Mouse (Mus musculus) hindbrain, embryonic 13.5 days (tissue): ENCODE results near the gene Tmc3. TPM values are rescaled to one million over a fixed set of nuclear protein-coding genes. Genes with fewer than 3 reads are reported as not detected.
A peak's percentile ranks its signal among the peaks of the same experiment; 100 is the strongest.

Source experiments
- ATAC-seq: fragments of 200-750 bp; cut with Nextera tagmentation; 2 replicates; pipeline ENCODE4 v1.8.0; 2017; ENCODE audit warnings: moderate TSS enrichment; ENCODE audit not compliant: low FRiP score
- H3K27ac ChIP-seq: fragments of 300-500 bp; sonication (generic); 2 replicates; pipeline ENCODE4 v1.5.1; 2015; ENCODE audit warnings: inconsistent platforms, mild to moderate bottlenecking, moderate library complexity
- H3K27me3 ChIP-seq: fragments of 300-500 bp; sonication (generic); 2 replicates; pipeline ENCODE4 v1.6.1; 2015; ENCODE audit warnings: mild to moderate bottlenecking, inconsistent platforms
- H3K36me3 ChIP-seq: fragments of 300-500 bp; sonication (generic); 2 replicates; pipeline ENCODE4 v1.6.1; 2015; ENCODE audit warnings: mild to moderate bottlenecking, inconsistent platforms
- H3K4me1 ChIP-seq: fragments of 300-500 bp; sonication (generic); replicated peaks from 2 replicates; pipeline ENCODE4 v1.6.1; 2015; ENCODE audit warnings: inconsistent platforms
- H3K4me2 ChIP-seq: fragments of 300-500 bp; sonication (generic); 2 replicates; pipeline ENCODE4 v1.6.1; 2015; ENCODE audit warnings: inconsistent platforms, mild to moderate bottlenecking, moderate library complexity
- H3K4me3 ChIP-seq: fragments of 300-500 bp; sonication (generic); 2 replicates; pipeline ENCODE4 v1.5.1; 2015; ENCODE audit warnings: mild to moderate bottlenecking, inconsistent platforms
- H3K9ac ChIP-seq: fragments of 300-500 bp; sonication (generic); 2 replicates; pipeline ENCODE4 v1.6.1; 2015; ENCODE audit warnings: mild to moderate bottlenecking, inconsistent platforms
- H3K9me3 ChIP-seq: fragments of 300-500 bp; sonication (generic); 2 replicates; pipeline ENCODE4 v1.6.1; 2016; ENCODE audit warnings: inconsistent platforms
- WGBS: fragments of 180-500 bp; shearing (Covaris S2); methylation state at CpG from one replicate; pipeline ENCODE4 v1.1.7; 2015; 5-methylcytosine and 5-hydroxymethylcytosine counted together
- polyA plus RNA-seq: library from polyadenylated mRNA; unstranded; fragments of >200 nt; fragmentation: Nextera tagmentation; extraction: Ambion mirVana; gene quantifications from 2 replicates; pipeline ENCODE4 v1.2.1, GENCODE M21; 2015

Tmc3 gene
- polyA plus RNA-seq, 1 experiment from 2014 or later, result 0.39 TPM

DNA sequence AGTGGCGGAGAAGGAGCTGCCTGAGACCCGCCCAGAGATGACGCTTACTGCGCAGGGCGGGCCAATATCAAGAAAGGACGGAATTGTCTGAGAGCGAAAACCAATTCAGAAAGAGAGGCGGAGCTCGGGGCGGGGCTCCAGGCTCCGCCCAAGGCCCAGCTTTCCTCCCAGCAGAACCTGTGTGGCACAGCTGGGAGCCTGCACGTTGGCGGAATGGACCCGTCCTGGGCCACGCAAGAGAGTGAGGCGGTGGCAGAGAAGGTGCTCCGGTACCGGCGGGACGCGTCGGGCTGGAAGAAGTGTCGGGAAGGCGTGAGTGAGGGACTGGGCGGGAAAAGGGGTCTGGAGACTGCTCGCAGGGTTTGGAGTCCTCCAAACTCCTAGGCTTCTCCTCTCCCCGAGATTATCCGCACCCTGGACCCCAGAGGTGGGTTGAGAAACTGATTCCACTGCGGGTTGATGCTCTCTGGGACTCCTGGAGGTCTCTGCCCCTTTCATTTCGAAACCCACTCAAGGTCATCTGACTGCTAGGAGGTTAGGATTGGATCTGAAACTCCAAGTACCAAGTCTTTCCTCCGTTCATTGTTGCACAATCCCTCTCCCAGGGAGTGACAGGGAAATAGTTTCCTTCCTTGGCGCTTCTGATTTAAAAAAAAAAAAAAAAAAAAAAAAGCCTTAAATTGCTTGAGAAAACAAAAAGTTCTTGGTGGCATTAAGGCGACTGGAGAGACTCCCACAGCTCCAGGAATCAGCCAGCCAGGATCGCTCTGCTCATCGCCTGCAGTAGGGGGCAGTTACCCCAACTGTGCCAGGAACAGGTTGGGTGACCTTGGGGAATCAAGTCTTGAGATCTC, 47.3 kb downstream of the Tmc3 start, which contains the start of gene Stard5:
Stard5 (plus strand) TSS at position 132 of the 854 bp plus-strand sequence.
- H3K27ac ChIP-seq, result peak within 1 kb of the TSS; percentile 84
- peak within 1 kb of the TSS; percentile 75 for H3K4me2 ChIP-seq
- H3K27me3 ChIP-seq, result no peaks in the 10 kb centered on the region
- peak within 1 kb of the TSS; percentile 76 for H3K9ac ChIP-seq
- no peaks in the 10 kb centered on the region for H3K9me3 ChIP-seq
- H3K4me1 ChIP-seq, result peaks cover 33% of the 10 kb centered on the region
- peak; percentile 99 for ATAC-seq
- WGBS, result under 1% methylated on average over 35 of the region's 35 CpGs
- no peaks in the 10 kb centered on the region for H3K36me3 ChIP-seq
- H3K4me3 ChIP-seq, result peak within 1 kb of the TSS; percentile 61

DNA sequence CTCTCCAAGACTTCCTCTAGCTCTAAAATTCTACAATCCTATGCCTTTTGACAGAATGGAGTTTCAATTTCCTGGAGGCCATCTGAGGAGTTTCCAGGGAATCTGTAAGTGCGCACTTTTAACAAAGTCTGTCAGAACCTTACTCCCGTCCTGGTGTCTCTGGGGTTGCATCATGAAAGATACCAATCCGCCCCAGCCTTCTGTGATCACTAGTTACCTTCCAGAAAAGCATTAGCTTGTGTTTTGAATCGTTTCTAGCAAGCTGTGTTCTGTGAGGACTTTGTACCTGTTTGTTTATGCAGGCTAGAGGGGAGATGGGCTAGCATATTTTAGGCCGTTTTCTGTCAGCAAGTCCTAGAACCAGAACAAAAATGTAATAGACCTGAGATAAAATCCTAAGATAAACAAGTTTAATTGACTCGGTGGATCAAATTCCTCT, 48.0 kb downstream of the Tmc3 start:
- WGBS, result 62% methylated on average over 6 of the region's 6 CpGs
- Histone ChIP-seq H3K9ac (peak overlapping the region; percentile 76; the same call in 1 of the 2 replicates), H3K4me1 (peaks cover 33% of the 10 kb centered on the region), H3K27me3 (no peaks in the 10 kb centered on the region), H3K27ac (no peak overlapping the region), H3K9me3 (no peaks in the 10 kb centered on the region), H3K36me3 (no peaks in the 10 kb centered on the region), H3K4me3 (peak overlapping the region; percentile 61), H3K4me2 (peak overlapping the region; percentile 75)
- no peak for ATAC-seq

DNA sequence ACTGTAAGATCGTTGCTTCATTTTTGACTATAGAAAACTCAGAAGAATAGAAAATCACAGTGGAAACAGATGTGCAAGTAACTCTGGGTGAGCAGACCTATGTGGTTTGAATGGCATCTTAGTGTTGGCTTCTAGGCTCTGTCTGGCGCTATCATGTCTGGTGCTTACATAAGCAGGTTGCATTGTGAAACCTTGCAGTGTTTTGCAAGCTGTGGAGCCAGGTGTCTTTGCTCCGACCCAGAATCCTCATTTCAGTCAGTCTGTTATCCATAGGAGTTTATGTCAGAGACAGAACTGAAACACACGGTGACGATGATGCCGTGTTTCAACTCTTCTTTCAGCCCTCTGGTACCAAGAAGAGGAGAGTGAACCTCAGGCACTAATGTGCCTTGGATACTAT, 49.1 kb downstream of the Tmc3 start:
- peaks cover 33% of the 10 kb centered on the region for H3K4me1 ChIP-seq
- H3K4me3 ChIP-seq, result no peak overlapping the region
- no peaks in the 10 kb centered on the region for H3K9me3 ChIP-seq
- no peak for ATAC-seq
- 91% methylated on average over 6 of the region's 6 CpGs for WGBS
- H3K27ac ChIP-seq, result no peak overlapping the region
- no peak overlapping the region for H3K9ac ChIP-seq
- H3K36me3 ChIP-seq, result no peaks in the 10 kb centered on the region
- H3K27me3 ChIP-seq, result no peaks in the 10 kb centered on the region
- H3K4me2 ChIP-seq, result no peak overlapping the region

DNA sequence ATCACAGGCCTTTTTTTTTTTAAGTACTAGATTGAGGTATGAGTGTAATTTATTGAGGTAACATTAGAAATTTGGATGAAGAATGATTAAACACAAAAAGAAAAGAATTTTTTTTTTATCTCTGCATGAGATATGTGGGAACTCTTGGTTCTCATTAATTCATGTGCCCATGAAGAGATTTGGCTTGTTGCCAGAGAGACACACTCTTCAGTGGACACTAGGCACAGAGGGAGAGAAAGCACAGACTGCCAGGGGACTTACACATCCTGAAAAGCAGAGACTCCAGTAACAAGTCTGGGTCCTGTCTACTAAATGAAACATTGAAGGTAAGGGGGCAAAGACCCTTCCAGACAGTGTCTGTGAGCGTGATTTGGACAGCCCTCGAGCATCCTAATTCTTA, 51.0 kb downstream of the Tmc3 start:
- H3K27ac ChIP-seq, result no peak overlapping the region
- 86% methylated on average over 2 of the region's 2 CpGs for WGBS

DNA sequence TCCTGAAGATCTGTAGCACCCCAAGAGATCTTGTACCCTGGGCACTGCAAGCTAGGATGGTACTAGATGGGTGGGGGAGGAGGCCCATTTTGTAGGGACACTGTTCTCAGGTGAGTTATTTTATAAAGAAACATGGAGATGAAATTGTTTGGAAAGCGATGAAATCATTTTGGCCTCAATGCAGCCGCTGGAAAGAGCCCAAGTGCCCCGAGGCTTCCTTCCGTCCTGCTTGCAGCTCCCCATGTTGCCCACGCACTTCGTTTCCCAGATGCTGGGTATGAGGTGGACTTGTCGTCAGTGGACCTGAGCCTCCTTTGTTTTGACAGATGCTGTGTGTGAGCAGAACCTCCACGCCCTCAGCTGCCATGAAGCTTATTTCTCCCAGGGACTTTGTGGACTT, 51.7 kb downstream of the Tmc3 start:
- Histone ChIP-seq H3K27ac (no peak overlapping the region), H3K36me3 (no peaks in the 10 kb centered on the region), H3K9me3 (no peaks in the 10 kb centered on the region), H3K4me1 (peaks cover 25% of the 10 kb centered on the region), H3K27me3 (no peaks in the 10 kb centered on the region), H3K9ac (no peak overlapping the region), H3K4me3 (no peak overlapping the region), H3K4me2 (no peak overlapping the region)
- WGBS, result 83% methylated on average over 8 of the region's 8 CpGs
- no peak for ATAC-seq

More for the DNA sequence above, 51.0 kb downstream of the Tmc3 start:
- Histone ChIP-seq H3K4me2 (no peak overlapping the region), H3K4me1 (peaks cover 32% of the 10 kb centered on the region), H3K4me3 (no peak overlapping the region), H3K9ac (no peak overlapping the region), H3K27me3 (no peaks in the 10 kb centered on the region), H3K36me3 (no peaks in the 10 kb centered on the region), H3K9me3 (no peaks in the 10 kb centered on the region)
- ATAC-seq, result no peak

DNA sequence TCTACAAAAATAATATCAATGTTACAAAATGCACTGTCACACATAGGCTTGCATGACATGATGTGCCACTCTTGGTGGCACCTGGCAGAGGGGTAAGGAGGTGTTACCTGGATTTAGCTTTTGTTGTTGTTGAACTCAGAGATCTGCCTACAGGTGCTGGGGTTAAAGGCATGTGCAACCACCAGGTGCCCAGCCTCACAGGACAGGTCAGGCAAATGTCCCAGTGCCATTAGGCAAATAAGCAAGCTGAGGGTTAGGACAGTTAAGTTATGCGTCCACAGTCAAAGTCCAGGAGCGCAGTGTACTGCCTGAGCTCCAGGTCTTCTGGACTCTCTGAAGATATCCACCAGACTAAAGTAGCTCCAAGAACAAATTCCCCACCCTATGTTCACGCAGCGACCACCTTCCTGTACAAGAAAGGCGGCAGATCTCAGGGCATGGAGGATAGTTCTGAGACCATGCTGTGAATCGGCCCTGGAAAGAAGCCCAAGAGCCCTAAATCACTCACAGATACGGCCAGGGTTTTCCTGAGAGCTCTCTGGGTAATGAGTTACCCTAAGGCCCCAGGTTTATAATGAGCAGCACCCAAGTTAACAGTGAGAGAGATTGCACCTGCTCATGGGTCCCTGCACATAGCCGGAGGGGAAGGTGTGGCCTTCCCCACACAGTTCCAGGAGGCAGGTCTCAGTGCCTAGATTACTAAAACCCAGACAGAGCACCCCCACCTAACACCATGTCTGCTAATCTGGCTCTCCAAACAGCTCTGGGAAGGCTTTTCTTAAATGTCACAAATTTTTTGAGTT, 53.3 kb downstream of the Tmc3 start:
- Histone ChIP-seq H3K36me3 (no peaks in the 10 kb centered on the region), H3K4me1 (peaks cover 14% of the 10 kb centered on the region), H3K27ac (no peak overlapping the region), H3K4me2 (no peak overlapping the region), H3K27me3 (no peaks in the 10 kb centered on the region), H3K4me3 (no peak overlapping the region), H3K9me3 (no peaks in the 10 kb centered on the region), H3K9ac (no peak overlapping the region)
- 89% methylated on average over 8 of the region's 8 CpGs for WGBS
- ATAC-seq, result no peak

DNA sequence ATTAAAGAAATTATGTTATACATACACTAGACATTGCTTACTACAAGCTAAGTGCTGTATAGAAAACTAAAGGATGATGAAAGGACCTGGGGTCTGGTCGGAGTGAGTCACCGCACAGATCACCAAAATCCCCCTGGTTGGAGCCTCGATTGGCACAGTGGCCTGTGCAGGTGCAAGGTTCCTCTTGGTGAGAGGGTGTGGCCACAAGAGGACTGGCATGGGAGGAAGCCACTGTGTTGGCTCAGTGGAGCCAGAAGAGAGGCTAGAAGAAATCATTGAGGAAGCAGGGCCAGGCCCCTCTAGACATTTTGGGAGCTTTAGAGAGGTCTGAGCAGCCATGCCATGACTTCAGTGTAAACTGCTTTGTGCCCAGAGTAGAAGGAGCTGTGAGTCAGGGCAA, 54.4 kb downstream of the Tmc3 start:
- no peaks in the 10 kb centered on the region for H3K27me3 ChIP-seq
- H3K9ac ChIP-seq, result no peak overlapping the region
- H3K4me3 ChIP-seq, result no peak overlapping the region
- peaks cover 6% of the 10 kb centered on the region for H3K4me1 ChIP-seq
- no peaks in the 10 kb centered on the region for H3K36me3 ChIP-seq
- no peaks in the 10 kb centered on the region for H3K9me3 ChIP-seq
- H3K27ac ChIP-seq, result no peak overlapping the region
- 94% methylated on average over 3 of the region's 3 CpGs for WGBS
- H3K4me2 ChIP-seq, result no peak overlapping the region
- no peak for ATAC-seq

DNA sequence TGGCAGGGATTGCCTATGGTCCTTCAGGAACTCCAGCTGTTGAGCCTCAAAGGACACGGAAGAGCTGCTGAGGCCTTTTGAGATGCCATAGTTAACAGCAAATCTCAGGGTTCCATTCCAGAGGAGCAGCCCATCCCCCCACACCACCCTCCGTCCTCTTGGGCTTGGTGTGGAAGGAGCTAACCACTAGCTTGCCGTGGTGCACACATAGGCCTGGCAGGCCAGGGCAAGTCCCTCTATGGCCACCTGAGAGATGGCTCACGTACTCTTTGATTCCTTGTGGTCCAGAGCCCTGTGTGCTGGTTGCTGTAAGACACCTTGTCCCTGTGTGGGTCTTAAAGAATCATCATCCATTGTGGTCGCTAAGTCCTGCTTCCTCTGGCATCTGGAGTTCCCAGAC, 55.9 kb downstream of the Tmc3 start:
- 92% methylated on average over 5 of the region's 5 CpGs for WGBS
- H3K4me2 ChIP-seq, result no peak overlapping the region
- H3K4me3 ChIP-seq, result no peak overlapping the region
- H3K4me1 ChIP-seq, result peaks cover 6% of the 10 kb centered on the region
- no peak overlapping the region for H3K9ac ChIP-seq
- H3K36me3 ChIP-seq, result no peaks in the 10 kb centered on the region
- H3K9me3 ChIP-seq, result no peaks in the 10 kb centered on the region
- no peaks in the 10 kb centered on the region for H3K27me3 ChIP-seq
- H3K27ac ChIP-seq, result no peak overlapping the region
- no peak for ATAC-seq

DNA sequence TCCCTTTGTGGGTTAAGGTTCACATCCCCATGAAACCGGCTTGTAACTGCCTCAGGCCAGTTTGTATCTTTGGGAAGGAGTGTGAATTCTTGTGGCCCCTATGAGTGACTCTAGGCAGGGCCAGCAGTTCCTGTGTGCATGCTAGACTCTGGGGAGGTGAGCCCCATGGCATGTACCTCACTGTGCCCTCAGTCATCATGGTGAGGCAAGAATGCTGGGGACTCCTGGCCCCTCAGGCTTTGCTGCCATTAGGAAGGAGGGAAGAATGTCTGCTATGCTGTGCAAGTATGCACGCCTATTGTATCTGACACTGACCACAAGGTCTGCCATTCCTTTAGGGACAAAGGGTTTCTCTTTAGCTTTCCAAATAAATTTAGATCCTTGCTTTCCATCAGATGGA, 56.4 kb downstream of the Tmc3 start:
- Histone ChIP-seq H3K4me3 (no peak overlapping the region), H3K36me3 (no peaks in the 10 kb centered on the region), H3K4me2 (no peak overlapping the region), H3K27me3 (no peaks in the 10 kb centered on the region), H3K4me1 (peaks cover 1% of the 10 kb centered on the region; the same call in 1 of the 2 replicates), H3K9me3 (no peaks in the 10 kb centered on the region), H3K27ac (no peak overlapping the region), H3K9ac (no peak overlapping the region)
- ATAC-seq, result no peak
- 71% methylated on average over 2 of the region's 2 CpGs for WGBS

DNA sequence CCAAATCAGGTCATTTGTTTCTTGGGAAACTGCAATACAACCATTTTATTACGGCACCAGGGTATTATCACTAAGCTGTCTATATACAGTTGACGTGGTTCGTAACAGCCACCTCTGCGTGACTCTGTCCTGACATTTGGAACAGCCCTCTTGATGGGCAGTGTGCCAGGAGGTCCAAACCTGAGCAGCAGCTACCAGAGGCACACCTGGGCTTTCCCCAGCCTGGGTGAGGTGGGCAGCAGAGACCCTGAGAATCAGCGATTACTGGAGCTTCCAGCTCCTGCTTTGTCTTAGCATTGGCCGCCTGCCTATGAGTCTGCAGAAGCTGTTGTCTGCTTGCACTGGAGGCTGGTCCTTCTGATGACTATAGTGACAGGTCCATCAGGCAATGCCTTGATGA, 58.9 kb downstream of the Tmc3 start:
- Histone ChIP-seq H3K9me3 (no peaks in the 10 kb centered on the region), H3K27ac (no peak overlapping the region), H3K4me3 (no peak overlapping the region), H3K9ac (no peak overlapping the region), H3K27me3 (no peaks in the 10 kb centered on the region), H3K36me3 (no peaks in the 10 kb centered on the region), H3K4me1 (no peaks in the 10 kb centered on the region; the same call in 1 of the 2 replicates), H3K4me2 (no peak overlapping the region)
- 82% methylated on average over 6 of the region's 6 CpGs for WGBS
- ATAC-seq, result no peak

DNA sequence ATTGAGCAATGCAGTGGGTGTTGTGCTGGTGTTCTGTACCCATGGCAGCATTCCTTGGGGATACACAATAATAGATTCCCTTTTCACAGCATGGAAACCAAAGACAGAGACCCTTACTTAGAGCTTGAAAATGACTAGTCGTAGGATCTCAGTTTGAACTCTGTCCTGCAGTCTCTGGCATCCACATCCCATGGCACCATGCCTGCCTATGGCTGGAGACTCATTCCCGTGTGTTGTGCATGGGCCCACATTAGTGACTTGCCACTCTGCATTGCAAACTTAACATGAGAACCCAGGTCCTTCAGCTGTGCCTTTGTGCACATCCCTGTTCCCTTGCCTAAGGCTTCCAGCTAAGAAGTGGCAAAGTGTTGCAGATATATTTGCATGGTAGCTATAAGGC, 60.0 kb downstream of the Tmc3 start:
- no peaks in the 10 kb centered on the region for H3K27me3 ChIP-seq
- no peak overlapping the region for H3K4me2 ChIP-seq
- no peaks in the 10 kb centered on the region for H3K36me3 ChIP-seq
- no peaks in the 10 kb centered on the region; the same call in 1 of the 2 replicates for H3K4me1 ChIP-seq
- H3K9me3 ChIP-seq, result no peaks in the 10 kb centered on the region
- no peak for ATAC-seq
- no peak overlapping the region for H3K4me3 ChIP-seq
- WGBS, result 84% methylated on average over 2 of the region's 2 CpGs
- no peak overlapping the region for H3K9ac ChIP-seq
- H3K27ac ChIP-seq, result no peak overlapping the region

DNA sequence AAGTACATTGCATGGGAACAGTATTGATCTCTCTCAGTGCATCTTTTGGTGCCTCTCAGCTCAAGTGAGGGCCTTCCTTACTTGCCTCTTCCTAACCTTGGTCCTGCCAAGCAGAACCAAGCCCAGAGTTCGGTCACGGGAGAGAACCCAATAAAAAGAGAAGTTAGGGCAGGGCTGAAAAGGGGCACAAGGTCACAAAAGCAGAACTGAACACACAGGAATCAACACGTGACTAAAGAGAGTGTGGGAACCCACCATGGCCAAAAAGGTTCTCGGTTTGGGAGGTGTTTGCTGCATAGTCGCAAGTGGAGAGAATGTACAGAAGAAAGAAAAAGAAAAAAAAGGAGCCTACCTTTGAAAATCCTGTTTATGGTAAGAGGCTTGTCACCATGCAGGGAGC, 60.7 kb downstream of the Tmc3 start:
- no peak overlapping the region for H3K4me2 ChIP-seq
- H3K27me3 ChIP-seq, result no peaks in the 10 kb centered on the region
- WGBS, result 83% methylated on average over 5 of the region's 5 CpGs
- H3K4me1 ChIP-seq, result no peaks in the 10 kb centered on the region; the same call in 1 of the 2 replicates
- H3K4me3 ChIP-seq, result no peak overlapping the region
- no peaks in the 10 kb centered on the region for H3K36me3 ChIP-seq
- ATAC-seq, result no peak
- no peak overlapping the region for H3K9ac ChIP-seq
- no peak overlapping the region for H3K27ac ChIP-seq
- H3K9me3 ChIP-seq, result no peaks in the 10 kb centered on the region
